Mouse (Mus musculus): ENCODE data around the gene Ewsr1.

DNA sequence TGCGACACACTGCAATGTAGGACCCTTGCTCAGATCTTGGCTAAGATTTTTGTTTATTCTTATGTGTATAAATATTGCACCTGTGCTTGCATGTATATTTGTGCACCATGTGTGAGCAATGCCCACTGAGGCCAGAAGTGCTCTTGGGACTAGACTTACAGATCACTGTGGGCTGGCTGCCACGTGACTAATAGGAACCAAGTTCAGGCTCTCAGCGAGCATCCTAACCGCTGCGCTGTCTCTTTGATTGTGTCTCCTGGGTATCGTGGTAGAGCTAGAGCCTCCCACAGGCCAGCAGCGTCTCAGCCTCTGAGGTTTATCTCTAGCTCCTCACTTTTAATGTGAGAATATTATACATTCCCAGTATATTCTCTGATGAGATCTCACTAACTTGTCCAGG, 14.6 kb upstream of the Ewsr1 start:
- TF ChIP-seq CTCF (conservative IDR thresholded peaks at IDR 0.05; ENCODE audit: low read length): no peak
- TF ChIP-seq POU5F1 (IDR thresholded peaks at IDR 0.05; ENCODE audit: borderline replicate concordance, low read length): no peak
- TF ChIP-seq NANOG (IDR thresholded peaks at IDR 0.05; ENCODE audit: borderline replicate concordance, low read length): no peak
